Mouse (Mus musculus) small intestine, adult 2 months (tissue): ENCODE measurements around the gene Snrnp48. TPM values are rescaled to one million over a fixed set of nuclear protein-coding genes. Genes with fewer than 3 reads are reported as not detected.

Source experiments
- H3K27ac ChIP-seq: fragments of 200-500 bp; 2 replicates; pipeline ENCODE4 v1.5.1; 2012; ENCODE audit warnings: low read depth, low read length, control low read depth, inconsistent platforms; ENCODE audit not compliant: insufficient read depth
- H3K27me3 ChIP-seq: fragments of 200-500 bp; 2 replicates; pipeline ENCODE4 v1.6.1; 2012; ENCODE audit warnings: mild to moderate bottlenecking, moderate library complexity, low read length, inconsistent platforms; ENCODE audit not compliant: control insufficient read depth, insufficient read depth
- H3K36me3 ChIP-seq: fragments of 200-500 bp; 2 replicates; pipeline ENCODE4 v1.6.1; 2012; ENCODE audit warnings: mild to moderate bottlenecking, low read length, control low read depth, inconsistent platforms; ENCODE audit not compliant: control insufficient read depth, insufficient read depth
- H3K4me1 ChIP-seq: fragments of 200-500 bp; 2 replicates; pipeline ENCODE4 v1.6.1; 2012; ENCODE audit warnings: low read length, inconsistent platforms, mixed read lengths; ENCODE audit not compliant: control insufficient read depth, insufficient read depth, insufficient read length
- H3K4me3 ChIP-seq: fragments of 200-500 bp; 2 replicates; pipeline ENCODE4 v1.5.1; 2012; ENCODE audit warnings: low read depth, mild to moderate bottlenecking, control low read depth, inconsistent platforms, low read length, moderate library complexity
- CTCF ChIP-seq: fragments of 200-500 bp; IDR thresholded peaks from 2 replicates; pipeline ENCODE4 v1.5.1; 2012; ENCODE audit warnings: low read depth, mild to moderate bottlenecking, control low read depth, inconsistent platforms, low read length, moderate library complexity, mixed read lengths; ENCODE audit not compliant: insufficient replicate concordance, insufficient read length; ENCODE audit errors: extremely low read depth
- POLR2A ChIP-seq: fragments of 200-500 bp; IDR thresholded peaks from 2 replicates; pipeline ENCODE4 v1.6.1; 2012; ENCODE audit warnings: low read depth, mild to moderate bottlenecking, control low read depth, inconsistent platforms, low read length, moderate library complexity
- WGBS: fragments of 180-500 bp; shearing (Covaris S2); methylation state at CpG from one replicate; pipeline ENCODE4 v1.1.7; 2018; 5-methylcytosine and 5-hydroxymethylcytosine counted together
- polyA plus RNA-seq: library from polyadenylated mRNA; depleted of rRNA; stranded (reverse); fragments of >200 nt; gene quantifications from 2 replicates; pipeline ENCODE4 v1.2.3, GENCODE M21; 2012; rRNA removed

Gene Snrnp48
- polyA plus RNA-seq, 1 experiment, result 20.9 TPM

GRCm38 (mm10) chr13:38253696-38254095 lies 49.0 kb downstream of the Snrnp48 start:
- H3K27ac ChIP-seq, result no peak overlapping the region
- no peaks in the 10 kb centered on the region for H3K4me1 ChIP-seq
- no peaks in the 10 kb centered on the region for H3K27me3 ChIP-seq
- TF ChIP-seq CTCF (no peak), POLR2A (no peak)
- no peak overlapping the region for H3K4me3 ChIP-seq
- H3K36me3 ChIP-seq, result no peaks in the 10 kb centered on the region
- 85% methylated on average over 9 of the region's 9 CpGs for WGBS

- 68% methylated on average over 2 of the region's 2 CpGs for WGBS
- TF ChIP-seq CTCF, result no peak
- no peak for TF ChIP-seq POLR2A
- no peaks in the 10 kb centered on the region for H3K27me3 ChIP-seq
- H3K27ac ChIP-seq, result no peak overlapping the region
- no peaks in the 10 kb centered on the region for H3K36me3 ChIP-seq
- no peak overlapping the region for H3K4me3 ChIP-seq
- H3K4me1 ChIP-seq, result no peaks in the 10 kb centered on the region
Measured at GRCm38 (mm10) chr13:38258901-38259300, 54.2 kb downstream of the Snrnp48 start.

- WGBS, result 76% methylated on average over 8 of the region's 8 CpGs
- TF ChIP-seq CTCF (no peak), POLR2A (no peak)
- Histone ChIP-seq H3K27me3 (no peaks in the 10 kb centered on the region), H3K36me3 (no peaks in the 10 kb centered on the region), H3K4me1 (no peaks in the 10 kb centered on the region; the same call in 1 of the 2 replicates), H3K27ac (no peak overlapping the region), H3K4me3 (no peak overlapping the region)
Measured at GRCm38 (mm10) chr13:38269055-38269692, 64.4 kb downstream of the Snrnp48 start.

- Histone ChIP-seq H3K4me3 (no peak overlapping the region), H3K36me3 (no peaks in the 10 kb centered on the region), H3K27ac (no peak overlapping the region), H3K27me3 (no peaks in the 10 kb centered on the region), H3K4me1 (no peaks in the 10 kb centered on the region; the same call in 1 of the 2 replicates)
- no peak for TF ChIP-seq CTCF
- TF ChIP-seq POLR2A, result no peak
- WGBS, result 39% methylated on average over 3 of the region's 3 CpGs
Measured at GRCm38 (mm10) chr13:38272624-38273023, 67.9 kb downstream of the Snrnp48 start.

Other genes starting within 250 kb of the Snrnp48 start
- 1.8 and 3.0 TPM in 2 replicates for gene Ssr1, start 210.7 kb upstream of the Snrnp48 start, polyA plus RNA-seq
- 3.0 and 7.3 TPM in 2 replicates for gene Riok1, start 167.9 kb upstream of the Snrnp48 start, polyA plus RNA-seq
- 0.04 TPM in 1 of 2 replicates, not detected in the other for gene Cage1, start 167.9 kb upstream of the Snrnp48 start, polyA plus RNA-seq
- gene Dsp, start 53.6 kb upstream of the Snrnp48 start, polyA plus RNA-seq, result 11.1 and 43.0 TPM in 2 replicates
- 2.9 and 5.2 TPM in 2 replicates for gene Bmp6, start 140.2 kb downstream of the Snrnp48 start, polyA plus RNA-seq